Mouse (Mus musculus) c-Kit-positive CD71-positive TER-119-negative erythroid progenitor cells, embryonic 14.5 days (primary cell): ENCODE measurements around the gene Gp1ba.

Source experiments
- DNase-seq: peaks from one replicate; pipeline ENCODE4 v3.0.0-alpha.2; 2013; ENCODE audit warnings: low read depth

Gene Gp1ba

DNA sequence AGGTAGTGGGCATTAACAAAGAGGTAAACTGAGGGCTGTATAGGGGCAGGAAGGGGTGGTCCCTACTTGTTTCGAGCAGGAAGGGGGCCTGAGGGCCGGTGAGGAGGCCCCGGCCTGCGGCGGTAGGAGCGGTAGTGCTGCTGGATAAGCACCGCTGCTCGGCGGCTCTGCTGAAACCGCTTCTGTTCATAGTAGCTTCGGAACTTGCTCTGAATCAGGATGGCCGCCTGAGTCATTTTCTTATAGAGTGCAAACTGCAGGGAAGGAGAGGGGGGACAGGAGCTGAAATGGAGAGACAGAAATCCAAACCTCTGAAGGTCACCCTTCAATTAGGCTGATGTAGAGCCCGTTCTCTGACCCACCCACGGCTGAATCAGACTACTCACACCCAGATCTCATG is 31.6 kb downstream of the Gp1ba start:
- DNase-seq: no peak

GRCm38 (mm10) chr11:70671333-70672047 is 32.6 kb downstream of the Gp1ba start:
- DNase-seq: no peak

GRCm38 (mm10) chr11:70674014-70674413 is 35.1 kb downstream of the Gp1ba start:
- DNase-seq: no peak

GRCm38 (mm10) chr11:70674501-70674900 is 35.6 kb downstream of the Gp1ba start:
- no peak for DNase-seq

- DNase-seq: no peak
Measured at GRCm38 (mm10) chr11:70678092-70678491, 39.2 kb downstream of the Gp1ba start.

DNA sequence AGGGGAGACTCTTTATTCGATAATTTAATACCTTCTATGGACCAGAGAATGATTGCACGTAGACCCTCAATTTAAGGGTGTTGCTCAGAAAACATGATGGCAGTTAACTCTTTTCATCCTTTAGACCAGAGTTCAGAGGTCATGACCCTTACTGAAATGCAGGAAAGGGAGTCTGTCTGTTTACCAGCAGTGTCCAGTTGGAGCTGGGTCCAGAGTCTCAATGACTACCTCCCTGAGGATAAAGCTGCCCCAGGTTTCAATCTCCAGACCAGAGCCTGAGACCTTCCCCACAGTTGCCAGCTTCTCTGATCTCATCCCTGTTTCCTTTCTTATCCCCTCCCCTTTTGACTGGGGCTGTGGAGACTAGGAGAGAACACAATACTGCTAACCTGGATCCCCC is 39.7 kb downstream of the Gp1ba start:
- no peak for DNase-seq

DNA sequence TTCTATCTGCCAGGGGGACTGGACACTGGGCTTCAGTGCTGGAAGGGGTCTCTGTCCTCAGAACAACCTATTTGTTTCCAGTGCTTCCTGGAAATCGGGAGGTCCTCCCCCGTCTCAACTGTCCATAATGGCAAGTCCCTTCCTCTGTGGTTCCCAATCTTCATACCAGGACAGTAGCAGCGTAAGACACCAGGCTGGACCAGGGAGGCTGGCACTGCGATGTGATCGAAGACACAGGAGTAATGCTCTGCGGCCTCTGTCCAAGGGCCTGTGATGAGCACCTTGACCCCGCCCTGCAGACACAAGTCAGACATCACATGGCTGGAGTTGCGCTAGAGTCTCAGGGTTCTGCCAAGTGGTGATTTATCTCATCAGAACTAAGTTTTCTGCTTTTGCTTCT is 40.4 kb downstream of the Gp1ba start:
- DNase-seq: no peak

DNA sequence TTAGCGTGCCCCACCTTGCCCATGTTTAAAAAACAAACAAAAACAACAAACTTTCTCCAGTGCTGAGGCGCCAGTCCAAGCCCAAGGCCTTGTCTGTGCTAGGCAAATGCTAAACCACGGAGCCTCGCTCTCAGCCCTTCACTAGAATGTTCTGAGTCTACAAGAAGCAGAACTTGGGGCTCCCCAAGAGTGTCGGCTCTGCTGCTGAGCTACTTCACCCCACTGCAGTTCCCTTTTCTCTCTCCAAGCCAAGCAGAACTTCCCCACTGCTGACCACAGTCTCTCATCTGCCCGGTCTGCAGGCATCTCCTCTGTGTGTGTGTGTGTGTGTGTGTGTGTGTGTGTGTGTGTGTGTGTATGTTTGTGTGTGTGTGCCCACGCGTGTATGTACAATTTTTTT is 41.0 kb downstream of the Gp1ba start:
- no peak for DNase-seq

DNA sequence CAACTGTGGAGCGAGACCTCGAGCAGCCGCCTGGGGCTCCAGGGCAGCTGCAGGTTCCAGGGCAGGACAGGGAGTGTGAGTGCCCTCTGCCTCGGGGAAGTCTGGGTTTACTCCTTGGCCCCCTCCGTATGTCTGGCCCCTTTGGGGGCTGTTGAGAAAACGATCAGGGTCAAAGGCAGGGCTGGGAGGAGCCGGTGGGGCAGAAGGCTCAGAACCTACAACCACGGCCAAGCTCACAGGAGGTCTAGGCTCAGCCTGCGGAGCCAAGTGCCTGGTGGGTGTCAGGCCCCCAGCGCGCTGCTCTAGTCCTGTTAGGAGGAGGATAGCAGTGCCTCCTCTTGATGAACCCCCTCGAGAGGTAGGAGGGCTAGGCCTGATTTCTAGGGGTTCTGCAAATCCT is 42.2 kb downstream of the Gp1ba start:
- no peak for DNase-seq

DNA sequence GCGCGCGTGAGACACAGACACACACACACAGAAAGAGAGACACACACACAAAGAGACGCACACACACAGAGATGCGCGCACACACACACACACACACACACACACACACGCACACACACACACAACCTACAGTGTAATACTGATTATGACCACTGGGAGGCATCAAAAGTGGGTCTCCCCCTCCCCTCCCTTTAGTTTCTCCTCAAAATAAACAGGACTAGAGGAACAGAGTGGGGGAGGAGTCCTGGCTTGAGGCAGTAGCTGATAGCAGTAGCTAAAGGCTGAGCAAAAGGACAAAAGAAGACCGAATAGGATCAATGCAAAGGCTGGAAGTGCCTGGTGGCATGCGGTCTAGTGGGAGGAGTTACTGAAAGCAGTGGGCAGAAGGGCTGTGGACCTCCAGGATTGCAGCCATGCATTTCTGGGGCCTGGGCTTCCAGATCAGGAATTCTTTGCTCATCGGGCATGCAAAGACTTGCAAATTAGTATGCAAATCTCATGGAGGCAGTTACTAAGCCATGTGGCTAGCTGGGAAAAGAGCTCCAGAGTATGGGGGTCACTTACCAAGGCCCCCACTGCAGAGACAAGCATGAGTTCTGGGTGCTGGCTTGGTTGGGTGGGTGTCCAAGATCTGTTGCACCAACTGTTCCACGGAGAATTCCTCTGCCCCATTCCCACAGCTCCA is 43.1 kb downstream of the Gp1ba start:
- DNase-seq: no peak

GRCm38 (mm10) chr11:70683640-70684039 is 44.7 kb downstream of the Gp1ba start:
- no peak for DNase-seq

- DNase-seq: no peak
Measured at GRCm38 (mm10) chr11:70686901-70687566, 48.1 kb downstream of the Gp1ba start.

DNA sequence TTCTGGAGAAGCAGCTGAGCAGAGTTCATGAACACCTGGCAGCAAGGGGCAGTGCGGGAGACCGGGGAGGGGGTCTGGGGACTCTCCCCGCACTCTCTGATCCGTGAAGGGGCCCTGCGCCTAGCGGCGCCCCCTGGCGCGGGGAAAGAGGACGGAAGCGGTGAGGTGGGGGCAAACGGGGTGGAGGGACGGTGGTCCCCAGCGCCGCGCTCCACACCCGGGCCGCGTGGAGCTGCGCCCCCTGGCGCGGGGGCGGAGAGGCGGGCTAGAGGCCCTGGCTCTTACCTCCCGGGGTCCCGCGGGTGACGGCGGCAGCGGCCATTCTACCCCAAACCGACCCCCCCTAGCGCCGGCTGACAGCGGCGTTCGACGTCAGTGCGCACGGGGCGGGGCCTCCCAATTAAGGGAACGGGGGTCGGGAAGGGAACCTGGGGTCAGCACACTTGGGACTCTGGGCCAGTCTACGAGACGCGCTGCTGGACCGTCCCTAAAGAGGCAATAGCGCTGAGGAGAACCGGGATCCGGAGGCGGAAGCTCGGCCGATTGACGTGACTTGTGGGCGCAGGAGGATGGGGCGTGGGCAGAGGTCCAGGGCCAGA is 48.8 kb downstream of the Gp1ba start, which contains the start of gene Camta2:
TSS of gene Camta2 (minus strand) at position 505 of the 599 bp plus-strand sequence.
- DNase-seq: no peak

- no peak for DNase-seq
Measured at GRCm38 (mm10) chr11:70688372-70688771, 49.5 kb downstream of the Gp1ba start.

DNA sequence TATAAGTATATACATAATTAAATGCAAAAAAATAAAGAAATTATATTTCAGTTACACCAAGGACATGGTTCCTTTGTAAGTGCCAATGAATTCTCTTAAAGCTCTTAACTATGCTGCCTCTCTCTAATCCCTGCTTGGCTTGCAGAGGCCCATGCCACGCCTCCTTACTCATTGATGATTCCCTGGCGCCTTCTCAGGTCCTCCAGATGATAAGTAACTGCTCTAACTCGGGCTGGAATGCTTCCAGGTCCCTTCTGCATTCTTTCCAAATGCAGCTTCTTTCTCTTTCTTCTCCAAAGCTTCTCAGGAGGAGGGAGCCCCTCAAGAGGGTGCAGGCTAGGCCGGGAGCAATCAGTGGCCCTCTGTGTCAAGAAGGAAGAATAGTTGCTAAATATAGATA is 50.7 kb downstream of the Gp1ba start:
- DNase-seq: no peak
